Mouse (Mus musculus): ENCODE data around the gene Abcc9. TPM values are rescaled to one million over a fixed set of nuclear protein-coding genes. Genes with fewer than 3 reads are reported as not detected.

The Abcc9 gene
- polyA plus RNA-seq, 1 experiment from 2014 or later = 1.6 TPM

- H3K36me3 ChIP-seq (ENCODE audit: poor library complexity, severe bottlenecking) = no peaks in the 10 kb centered on the region
- no peak overlapping the region for H3K9ac ChIP-seq
- no peak for ATAC-seq
- no peak overlapping the region for H3K4me3 ChIP-seq
- WGBS = 92% methylated on average over 10 of the region's 10 CpGs
- H3K9me3 ChIP-seq (replicated peaks) = no peaks in the 10 kb centered on the region
- no peaks in the 10 kb centered on the region for H3K4me1 ChIP-seq
- H3K27me3 ChIP-seq = no peaks in the 10 kb centered on the region
- no peak overlapping the region for H3K4me2 ChIP-seq
- H3K27ac ChIP-seq = no peak overlapping the region
These were observed 161.5 kb downstream of the Abcc9 start for GRCm38 (mm10) chr6:142540561-142541160.

GRCm38 (mm10) chr6:142540131-142540530 lies 162.0 kb downstream of the Abcc9 start:
- no peak overlapping the region for H3K27ac ChIP-seq
- no peak overlapping the region for H3K4me3 ChIP-seq
- no peak for ATAC-seq
- WGBS = 91% methylated on average over 5 of the region's 5 CpGs
- H3K4me1 ChIP-seq = no peaks in the 10 kb centered on the region
- no peak overlapping the region for H3K9ac ChIP-seq
- H3K9me3 ChIP-seq (replicated peaks) = no peaks in the 10 kb centered on the region
- no peaks in the 10 kb centered on the region for H3K36me3 ChIP-seq (ENCODE audit: poor library complexity, severe bottlenecking)
- no peak overlapping the region for H3K4me2 ChIP-seq
- H3K27me3 ChIP-seq = no peaks in the 10 kb centered on the region

DNA sequence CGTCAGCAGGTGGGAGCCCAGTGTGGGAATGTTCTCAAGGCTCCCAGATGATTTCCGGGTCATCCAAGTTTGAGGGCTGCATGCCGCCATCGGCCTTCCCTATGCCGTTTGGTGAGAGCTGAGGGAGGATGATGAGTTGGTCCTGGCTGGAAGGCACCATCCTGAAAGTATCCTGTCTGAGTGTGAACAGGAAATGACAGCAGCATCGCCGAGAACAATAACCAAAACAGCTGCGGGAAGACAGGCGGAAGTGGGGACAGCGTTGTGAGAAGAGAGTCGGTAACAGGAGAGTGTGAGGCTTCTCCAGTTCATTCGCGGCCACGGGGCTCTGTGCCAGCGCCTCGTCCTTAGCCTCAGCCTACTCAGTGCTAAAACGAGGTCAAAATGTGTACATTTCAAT lies 163.6 kb downstream of the Abcc9 start:
- Histone ChIP-seq H3K9ac (no peak overlapping the region), H3K9me3 (replicated peaks) (no peaks in the 10 kb centered on the region), H3K4me1 (no peaks in the 10 kb centered on the region), H3K4me2 (no peak overlapping the region), H3K27ac (no peak overlapping the region), H3K4me3 (no peak overlapping the region), H3K36me3 (ENCODE audit: poor library complexity, severe bottlenecking) (no peaks in the 10 kb centered on the region), H3K27me3 (no peaks in the 10 kb centered on the region)
- whole genome bisulfite sequencing = 84% methylated on average over 17 of the region's 17 CpGs
- no peak for ATAC-seq

Other genes starting within 250 kb of the Abcc9 start
- gene Gys2, start 229.2 kb downstream of the Abcc9 start, polyA plus RNA-seq (2015; fragmentation: Nextera tagmentation; extraction: Ambion mirVana) = 0.09 TPM in 1 of 2 replicates, not detected in the other
- 493 and 531 TPM in 2 replicates for gene Ldhb, start 194.4 kb downstream of the Abcc9 start, polyA plus RNA-seq (2015; fragmentation: Nextera tagmentation; extraction: Ambion mirVana)
- gene Kcnj8, start 130.7 kb downstream of the Abcc9 start, polyA plus RNA-seq (2015; fragmentation: Nextera tagmentation; extraction: Ambion mirVana) = 8.1 and 8.8 TPM in 2 replicates
- 129 and 133 TPM in 2 replicates for gene Cmas, start 54.4 kb upstream of the Abcc9 start, polyA plus RNA-seq (2015; fragmentation: Nextera tagmentation; extraction: Ambion mirVana)
- not detected in 2 replicates for gene Sult6b2, start 102.2 kb upstream of the Abcc9 start, polyA plus RNA-seq (2015; fragmentation: Nextera tagmentation; extraction: Ambion mirVana)